Mouse (Mus musculus): ENCODE results near the gene Rps24. TPM values are rescaled to one million over a fixed set of nuclear protein-coding genes. Genes with fewer than 3 reads are reported as not detected.
"Not testable (repeated sequence)": the region's sequence is repeated elsewhere in the genome, so short reads cannot be mapped to it uniquely, and the experiment has no call there.

Gene Rps24
- 1,000 to 10,000 TPM; 1,796 to 2,807 TPM for polyA plus RNA-seq (2017; shearing (Covaris generic))

GRCm38 (mm10) chr14:24486773-24487227, at the start of gene Rps24, which contains the start of gene Polr3a:
TSS of gene Rps24 (plus strand) at chr14:24487125.
TSS of gene Polr3a (minus strand) at chr14:24487058.
- peak; percentile 61 for ATAC-seq

- not testable (repeated sequence) for ATAC-seq
These were observed 43.4 kb upstream of the Rps24 start for GRCm38 (mm10) chr14:24443529-24443928.

GRCm38 (mm10) chr14:24458191-24458590, 28.7 kb upstream of the Rps24 start:
- ATAC-seq, result no peak

- no peak for ATAC-seq
These were observed 18.1 kb upstream of the Rps24 start for GRCm38 (mm10) chr14:24468806-24469205.

- peak; percentile 1 for ATAC-seq
These were observed 621 bp upstream of the Rps24 start for GRCm38 (mm10) chr14:24486241-24486767.

- not testable (repeated sequence) for ATAC-seq
These were observed 2.8 kb downstream of the Rps24 start for GRCm38 (mm10) chr14:24489772-24490171.

GRCm38 (mm10) chr14:24490468-24491265, 3.7 kb downstream of the Rps24 start:
- ATAC-seq, result peak; percentile 86

- ATAC-seq, result no peak
These were observed 4.5 kb downstream of the Rps24 start for GRCm38 (mm10) chr14:24491266-24491981.

GRCm38 (mm10) chr14:24493256-24493655, 6.3 kb downstream of the Rps24 start:
- no peak for ATAC-seq

- ATAC-seq, result no peak
These were observed 9.6 kb downstream of the Rps24 start for GRCm38 (mm10) chr14:24496507-24496906.

GRCm38 (mm10) chr14:24497443-24497842, 10.5 kb downstream of the Rps24 start:
- no peak for ATAC-seq

- no peak for ATAC-seq
These were observed 11.8 kb downstream of the Rps24 start for GRCm38 (mm10) chr14:24498561-24499255.

- no peak for ATAC-seq
These were observed 12.6 kb downstream of the Rps24 start for GRCm38 (mm10) chr14:24499478-24499877.

GRCm38 (mm10) chr14:24500091-24500844, 13.3 kb downstream of the Rps24 start:
- ATAC-seq, result peak; percentile 65

- no peak for ATAC-seq
These were observed 13.9 kb downstream of the Rps24 start for GRCm38 (mm10) chr14:24500845-24501186.

- no peak for ATAC-seq
These were observed 14.3 kb downstream of the Rps24 start for GRCm38 (mm10) chr14:24501256-24501655.

GRCm38 (mm10) chr14:24507452-24508069, 20.6 kb downstream of the Rps24 start:
- no peak for ATAC-seq

- no peak for ATAC-seq
These were observed 21.3 kb downstream of the Rps24 start for GRCm38 (mm10) chr14:24508070-24508773.

- no peak for ATAC-seq
These were observed 22.6 kb downstream of the Rps24 start for GRCm38 (mm10) chr14:24509557-24509956.

- ATAC-seq, result no peak
These were observed 23.3 kb downstream of the Rps24 start for GRCm38 (mm10) chr14:24510218-24510617.

- no peak for ATAC-seq
These were observed 23.8 kb downstream of the Rps24 start for GRCm38 (mm10) chr14:24510679-24511078.
